Mouse (Mus musculus): ENCODE measurements around the gene Nup85.

DNA sequence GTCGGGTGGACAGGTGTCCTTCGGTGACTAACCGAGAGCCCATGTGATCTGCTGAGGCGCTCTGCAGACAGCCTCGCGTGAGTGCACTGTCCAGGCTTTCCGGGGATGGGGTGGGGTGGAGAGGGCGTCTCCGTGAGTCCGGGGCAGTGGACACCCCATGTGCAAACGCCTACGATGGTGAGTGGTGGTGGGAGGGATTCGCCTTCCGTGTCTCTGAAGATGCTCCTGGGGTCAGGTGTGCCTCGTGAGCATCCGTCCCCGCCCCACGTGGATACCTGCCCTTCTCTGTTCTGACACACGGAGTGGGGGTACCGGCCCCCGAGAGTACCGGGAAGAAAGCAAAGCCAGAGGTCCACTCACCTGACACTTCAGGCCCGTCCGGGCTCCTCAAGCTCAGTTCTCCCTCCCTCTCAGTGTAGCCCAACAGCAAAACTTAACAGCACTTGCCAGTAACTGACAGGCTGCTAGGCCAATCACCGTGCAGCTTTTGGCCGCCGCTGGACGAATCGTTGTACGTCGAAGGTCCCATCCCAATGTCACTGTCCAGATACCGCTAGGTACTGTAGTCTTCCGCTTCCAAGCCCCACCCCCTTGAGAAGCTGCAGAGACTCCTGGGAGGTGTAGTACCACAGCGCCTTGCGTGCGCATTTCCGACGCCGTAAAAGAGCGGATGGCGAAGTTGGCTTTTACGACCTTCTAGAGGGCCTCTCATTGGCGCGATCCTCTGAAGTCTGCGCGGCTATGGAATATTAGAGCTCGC lies 63.7 kb downstream of the Nup85 start, which contains the start of gene Slc25a19:
- TF ChIP-seq ZMIZ1 (IDR thresholded peaks at IDR 0.05; ENCODE audit: low read depth, low read length) (peak; percentile 98), MEF2A (IDR thresholded peaks at IDR 0.05; ENCODE audit: borderline replicate concordance, low read depth, low read length) (peak; percentile 81; the same call in 1 of the 2 replicates), MXI1 (IDR thresholded peaks at IDR 0.05; ENCODE audit: low read depth, low read length) (peak; percentile 95), CHD1 (IDR thresholded peaks at IDR 0.05; ENCODE audit: low read depth, low read length) (no peak; the same call in 1 of the 2 replicates), CTCF (conservative IDR thresholded peaks at IDR 0.05 in 1 of 2, IDR thresholded peaks at IDR 0.05 in 1 of 2; ENCODE audit: low read depth in 2 of 2, low read length in 2 of 2) (no peak), RCOR1 (conservative IDR thresholded peaks at IDR 0.05; ENCODE audit: low read depth, low read length) (0 out of 2 replicates have a peak, but pooled peaks have one; percentile 55)

Data from CH12.LX (cell line).